Mouse (Mus musculus) heart, adult 2 months (tissue): ENCODE measurements around the gene Fto. TPM values are rescaled to one million over a fixed set of nuclear protein-coding genes. Genes with fewer than 3 reads are reported as not detected.
A peak's percentile ranks its signal among the peaks of the same experiment; 100 is the strongest.

Experiments
- DNase-seq, 2 experiments: peaks; one replicate each; pipeline ENCODE4 v3.0.0; 2021
- H3K27ac ChIP-seq: fragments of 200-600 bp; 2 replicates; pipeline ENCODE4 v1.8.1; 2022
- H3K27me3 ChIP-seq: fragments of 200-500 bp; 2 replicates; pipeline ENCODE4 v1.6.1; 2012; ENCODE audit warnings: mild to moderate bottlenecking, low read length, inconsistent platforms, mixed read lengths; ENCODE audit not compliant: control insufficient read depth, insufficient read depth
- H3K36me3 ChIP-seq: fragments of 200-500 bp; 2 replicates; pipeline ENCODE4 v1.6.1; 2012; ENCODE audit warnings: low read length, inconsistent platforms; ENCODE audit not compliant: control insufficient read depth, insufficient read depth
- H3K4me1 ChIP-seq: fragments of 200-500 bp; 2 replicates; pipeline ENCODE4 v1.6.1; 2011; ENCODE audit warnings: low read length; ENCODE audit not compliant: control insufficient read depth, insufficient read depth
- H3K4me3 ChIP-seq: fragments of 200-600 bp; 2 replicates; pipeline ENCODE4 v1.8.1; 2022
- H3K79me2 ChIP-seq: fragments of 200-500 bp; replicated peaks from 2 replicates; pipeline ENCODE4 v1.6.1; 2012; ENCODE audit warnings: mild to moderate bottlenecking, inconsistent platforms, low read length, moderate library complexity, mixed read lengths; ENCODE audit not compliant: control insufficient read depth, insufficient read depth
- H3K9ac ChIP-seq: fragments of 200-500 bp; 2 replicates; pipeline ENCODE4 v1.6.1; 2012; ENCODE audit warnings: low read depth, mild to moderate bottlenecking, control low read depth, inconsistent platforms, low read length, mixed read lengths
- CTCF ChIP-seq: fragments of 200-600 bp; IDR thresholded peaks from 2 replicates; pipeline ENCODE4 v1.8.1; 2022; ENCODE audit warnings: antibody characterized with exemption, mild to moderate bottlenecking, moderate library complexity
- EP300 ChIP-seq: fragments of 200-500 bp; IDR thresholded peaks from 2 replicates; pipeline ENCODE4 v1.6.1; 2011; ENCODE audit warnings: low read depth, low read length, control low read depth; ENCODE audit not compliant: insufficient read depth
- POLR2A ChIP-seq: fragments of 200-500 bp; IDR thresholded peaks from 2 replicates; pipeline ENCODE4 v1.6.1; 2011; ENCODE audit warnings: mild to moderate bottlenecking, low read depth, low read length, control low read depth; ENCODE audit not compliant: insufficient read depth
- WGBS: fragments of 180-500 bp; shearing (Covaris S2); methylation state at CpG from one replicate; pipeline ENCODE4 v1.1.7; 2018; 5-methylcytosine and 5-hydroxymethylcytosine counted together
- intact Hi-C: fragments of 180-260 bp; cut with DNase I; formaldehyde crosslinking; loops from one replicate; pipeline ENCODE4 v1.15.1; 2025
- long read RNA-seq: library from polyadenylated mRNA; stranded (forward); transcript quantifications from one replicate; pipeline ENCODE4 v2.0.0, GENCODE M21; 2021
- polyA plus RNA-seq: library from polyadenylated mRNA; depleted of rRNA; stranded (reverse); fragments of >200 nt; gene quantifications from 2 replicates; pipeline ENCODE4 v1.2.3, GENCODE M21; 2012; rRNA removed
- total RNA-seq, 2 experiments: library from RNA; stranded (reverse); gene quantifications; 2 replicates each; pipeline ENCODE4 v1.2.3; 2021

The Fto gene
- total RNA-seq (10 to 100 TPM; 57.6 to 65.1 TPM), polyA plus RNA-seq (41.3 and 53.3 TPM in 2 replicates)
- long read RNA-seq, transcript Fto-201 (9 exons, 3,564 nt) = major isoform, 12 of 17 reads
- long read RNA-seq, partial matches to known transcripts = 2 of 17 reads
- long read RNA-seq, other reads (novel, unspliced or antisense) = 2 of 17 reads

DNA sequence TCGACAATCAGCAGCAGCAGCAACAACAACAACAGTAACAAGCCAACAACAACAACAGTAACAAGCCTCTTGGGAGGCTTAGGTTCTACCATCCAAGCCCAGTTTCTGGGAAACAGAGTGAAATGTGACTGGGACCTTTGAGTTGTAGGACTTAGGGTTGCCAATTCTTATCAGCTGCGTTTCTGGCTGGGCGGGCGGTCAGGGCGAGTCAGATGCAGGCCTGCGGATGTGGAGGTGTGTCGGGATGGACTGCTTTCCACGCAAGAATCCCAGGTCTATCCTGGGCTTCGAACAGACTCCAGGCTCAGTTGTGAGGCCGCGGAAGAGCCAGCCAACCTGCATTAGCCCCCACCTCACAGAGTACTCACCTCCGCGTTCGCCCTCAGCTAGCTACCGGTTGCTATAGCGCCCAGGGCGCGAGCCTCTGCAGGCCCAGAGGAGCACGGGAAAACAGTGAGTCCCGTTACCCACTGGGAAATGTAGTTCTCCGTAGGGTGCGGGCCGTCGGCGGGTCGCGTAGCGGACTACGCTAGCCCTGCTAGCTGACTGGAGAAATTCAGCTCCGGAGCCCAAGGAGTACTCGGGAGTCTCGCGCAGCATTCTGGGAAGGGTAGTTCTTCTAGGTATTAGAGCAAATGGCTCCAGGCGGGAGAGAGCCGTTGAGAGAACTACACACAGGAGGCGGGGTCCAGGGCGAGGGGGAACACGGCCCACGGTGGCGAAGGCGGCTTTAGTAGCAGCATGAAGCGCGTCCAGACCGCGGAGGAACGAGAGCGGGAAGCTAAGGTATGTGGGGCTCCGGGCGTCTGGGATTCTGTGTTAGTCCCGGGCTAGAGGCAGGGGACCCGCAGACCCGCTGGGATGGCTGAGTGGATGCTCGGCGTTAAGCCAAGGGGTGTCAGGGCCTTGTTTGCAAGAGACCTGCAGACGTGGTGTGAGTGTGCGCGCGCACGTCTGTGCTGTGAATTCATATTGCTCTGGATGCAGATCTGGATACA, at the start of gene Fto, which contains the start of gene Rpgrip1l:
Gene Fto (plus strand): TSS at position 691 of the 998 bp plus-strand sequence.
Gene Rpgrip1l (minus strand): TSS at position 428 of the 998 bp plus-strand sequence.
- TF ChIP-seq EP300 (0 out of 2 replicates have a peak, but pooled peaks have one; percentile 3), POLR2A (peak; percentile 56; the same call in 1 of the 2 replicates), CTCF (peak; percentile 81)
- DNase-seq = peak; percentile 90 to 98
- under 1% methylated on average over 59 of the region's 59 CpGs for WGBS
- Histone ChIP-seq H3K27me3 (no peaks in the 10 kb centered on the region), H3K4me1 (no peaks in the 10 kb centered on the region; the same call in 1 of the 2 replicates), H3K27ac (peak within 1 kb of the TSS; percentile 91), H3K36me3 (peaks cover 3% of the 10 kb centered on the region), H3K4me3 (peak within 1 kb of the TSS; percentile 81), H3K9ac (peak within 1 kb of the TSS; percentile 82), H3K79me2 (peaks cover 7% of the 10 kb centered on the region; the same call in 1 of the 2 replicates)
- intact Hi-C loops = loop anchor here (2.0 to 5.0 kb wide), 5 partner anchors 18 to 1044 kb away; partner anchors contain the start of genes Irx3, Irx5 and Rbl2

DNA sequence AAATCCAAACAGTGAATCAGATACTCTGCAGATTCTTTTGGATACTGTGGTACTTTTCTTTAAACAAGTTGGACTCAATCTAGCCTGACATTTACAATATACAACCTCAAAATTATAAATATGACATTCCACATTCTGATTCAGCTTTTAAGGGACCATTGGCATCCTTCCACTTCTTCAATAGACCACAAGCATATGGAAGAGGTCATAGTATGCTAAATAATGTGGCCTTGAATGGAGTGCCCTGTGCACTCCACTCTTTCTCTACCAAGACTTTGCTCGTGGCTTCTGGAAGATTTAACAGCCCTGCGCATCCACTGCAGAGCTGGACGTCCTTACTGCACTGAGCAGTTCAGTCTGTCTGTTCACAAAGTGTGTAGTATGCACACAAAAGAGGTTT, 49.4 kb upstream of the Fto start:
- TF ChIP-seq EP300 (no peak), POLR2A (no peak), CTCF (no peak)

DNA sequence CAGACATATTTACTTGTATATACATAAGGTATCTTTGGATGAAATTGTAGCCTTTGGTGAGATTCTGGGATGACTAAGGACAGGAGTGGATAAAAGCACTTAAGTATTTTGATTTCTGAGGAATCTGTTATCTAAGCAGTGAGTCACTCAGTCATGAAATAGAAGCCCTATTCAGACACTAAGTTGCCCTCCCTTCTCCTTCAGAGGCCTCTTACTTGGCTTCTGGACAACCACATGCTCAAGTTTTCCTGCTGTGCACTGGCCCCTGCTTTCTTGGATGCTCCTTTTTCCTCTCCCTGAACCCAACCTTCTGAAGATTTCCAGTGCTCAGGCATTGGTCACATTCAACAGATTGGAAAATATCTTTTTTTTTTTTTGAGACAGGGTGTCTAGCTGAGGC, 48.8 kb upstream of the Fto start:
- Histone ChIP-seq H3K9ac (no peak overlapping the region), H3K36me3 (no peaks in the 10 kb centered on the region), H3K4me3 (no peak overlapping the region), H3K79me2 (no peaks in the 10 kb centered on the region), H3K27ac (no peak overlapping the region), H3K4me1 (no peaks in the 10 kb centered on the region), H3K27me3 (no peaks in the 10 kb centered on the region)
- TF ChIP-seq EP300 (no peak), CTCF (no peak), POLR2A (no peak)
- no peak for DNase-seq
- intact Hi-C loops = no loop called here

More for the DNA sequence above, 49.4 kb upstream of the Fto start:
- intact Hi-C loops = no loop called here
- Histone ChIP-seq H3K9ac (no peak overlapping the region), H3K36me3 (no peaks in the 10 kb centered on the region), H3K4me1 (no peaks in the 10 kb centered on the region), H3K79me2 (no peaks in the 10 kb centered on the region), H3K27ac (no peak overlapping the region), H3K27me3 (no peaks in the 10 kb centered on the region), H3K4me3 (no peak overlapping the region)
- DNase-seq = no peak
- 80% methylated on average over 3 of the region's 3 CpGs for WGBS

DNA sequence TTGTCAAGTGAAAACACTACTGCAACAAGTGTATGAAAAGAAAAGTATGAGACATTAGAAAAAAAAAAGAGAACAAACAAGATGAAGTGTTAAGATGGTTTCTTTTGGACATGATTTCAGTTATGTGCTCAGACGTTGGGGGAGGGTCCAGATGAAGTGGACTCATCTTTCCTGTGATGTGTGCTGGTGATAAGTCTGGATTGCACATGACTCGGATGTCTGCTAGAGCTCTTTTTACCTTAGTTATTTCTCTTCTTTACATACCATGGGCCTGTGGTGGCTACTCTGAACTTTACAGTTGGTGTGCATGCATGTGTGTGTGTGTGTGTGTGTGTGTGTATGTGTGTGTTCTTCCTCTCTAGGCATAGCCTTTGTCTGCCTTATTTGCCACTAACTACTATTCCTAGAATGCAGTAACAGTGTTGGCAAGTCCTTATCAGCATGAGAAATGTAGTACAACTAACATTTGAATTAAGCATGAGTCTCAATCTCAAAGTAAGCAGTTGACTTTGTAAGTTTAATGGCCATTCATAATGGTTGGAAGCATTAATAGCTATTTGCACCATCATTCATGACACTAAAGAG, 43.9 kb upstream of the Fto start:
- intact Hi-C loops = no loop called here
- no peak for TF ChIP-seq POLR2A
- TF ChIP-seq CTCF = no peak
- no peak for TF ChIP-seq EP300
- Histone ChIP-seq H3K4me1 (no peaks in the 10 kb centered on the region), H3K79me2 (no peaks in the 10 kb centered on the region), H3K36me3 (no peaks in the 10 kb centered on the region), H3K9ac (no peak overlapping the region), H3K27me3 (no peaks in the 10 kb centered on the region), H3K27ac (no peak overlapping the region), H3K4me3 (no peak overlapping the region)
- 76% methylated on average over 2 of the region's 2 CpGs for WGBS
- DNase-seq = no peak

DNA sequence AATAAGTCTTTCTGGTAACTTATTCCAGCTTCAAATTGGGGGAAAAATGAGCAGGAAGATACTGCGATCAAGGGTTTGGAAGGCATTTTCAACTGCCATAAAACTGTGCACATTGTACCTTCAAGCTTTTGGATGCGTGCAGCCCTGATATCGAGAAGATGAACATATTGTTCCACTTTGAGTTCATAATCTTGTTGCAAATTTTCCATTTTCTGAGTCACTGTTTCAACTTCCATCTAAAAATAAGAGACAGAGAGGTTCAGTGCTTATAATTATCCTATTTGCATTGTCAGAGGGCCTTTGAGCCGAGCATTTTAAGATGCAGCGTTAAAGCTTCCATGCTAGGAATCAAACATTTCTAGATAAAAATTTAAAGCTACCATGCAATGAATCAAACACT, 39.8 kb upstream of the Fto start:
- Histone ChIP-seq H3K27ac (no peak overlapping the region), H3K79me2 (no peaks in the 10 kb centered on the region), H3K4me1 (no peaks in the 10 kb centered on the region), H3K4me3 (no peak overlapping the region), H3K36me3 (no peaks in the 10 kb centered on the region), H3K9ac (no peak overlapping the region), H3K27me3 (no peaks in the 10 kb centered on the region)
- intact Hi-C loops = no loop called here
- TF ChIP-seq POLR2A (no peak), EP300 (no peak), CTCF (no peak)
- 93% methylated on average over 5 of the region's 5 CpGs for WGBS
- no peak for DNase-seq
